Mouse (Mus musculus) right cerebral cortex, postnatal 25 days (tissue): ENCODE data around the gene Smg9.
A peak's percentile ranks its signal among the peaks of the same experiment; 100 is the strongest.
"Not testable (repeated sequence)": the region's sequence is repeated elsewhere in the genome, so short reads cannot be mapped to it uniquely, and the experiment has no call there.

ENCODE experiments used
- DNase-seq: peaks from one replicate; pipeline ENCODE4 v3.0.0; 2022

The Smg9 gene

GRCm38 (mm10) chr7:24378049-24378701 is 21.2 kb upstream of the Smg9 start:
- DNase-seq = no peak

DNA sequence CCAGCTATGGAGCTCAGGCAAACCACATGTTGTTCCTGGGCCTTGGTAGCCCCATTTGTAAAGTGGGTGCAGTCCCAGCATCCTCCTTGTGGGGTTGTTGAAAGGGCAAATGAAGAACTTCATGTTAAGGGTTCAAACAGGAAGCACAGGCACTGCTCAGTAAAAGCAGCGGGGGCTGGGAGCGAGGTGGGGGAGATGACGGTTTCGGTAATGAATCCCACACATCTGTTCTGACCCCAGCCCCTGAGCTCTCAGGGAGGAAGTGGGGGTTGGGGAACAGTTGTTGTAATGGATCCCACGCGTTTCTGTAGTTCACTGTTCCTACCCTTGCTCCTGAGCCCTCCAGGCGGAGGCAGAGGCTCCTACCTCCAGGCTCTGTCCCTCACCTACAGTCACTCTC is 19.5 kb upstream of the Smg9 start:
- no peak for DNase-seq

GRCm38 (mm10) chr7:24380370-24380769 is 19.0 kb upstream of the Smg9 start:
- no peak for DNase-seq

GRCm38 (mm10) chr7:24382730-24383372 is 16.6 kb upstream of the Smg9 start:
- no peak for DNase-seq

GRCm38 (mm10) chr7:24384070-24384469 is 15.3 kb upstream of the Smg9 start:
- DNase-seq = no peak

GRCm38 (mm10) chr7:24384827-24385226 is 14.6 kb upstream of the Smg9 start:
- peak; percentile 58 for DNase-seq

DNA sequence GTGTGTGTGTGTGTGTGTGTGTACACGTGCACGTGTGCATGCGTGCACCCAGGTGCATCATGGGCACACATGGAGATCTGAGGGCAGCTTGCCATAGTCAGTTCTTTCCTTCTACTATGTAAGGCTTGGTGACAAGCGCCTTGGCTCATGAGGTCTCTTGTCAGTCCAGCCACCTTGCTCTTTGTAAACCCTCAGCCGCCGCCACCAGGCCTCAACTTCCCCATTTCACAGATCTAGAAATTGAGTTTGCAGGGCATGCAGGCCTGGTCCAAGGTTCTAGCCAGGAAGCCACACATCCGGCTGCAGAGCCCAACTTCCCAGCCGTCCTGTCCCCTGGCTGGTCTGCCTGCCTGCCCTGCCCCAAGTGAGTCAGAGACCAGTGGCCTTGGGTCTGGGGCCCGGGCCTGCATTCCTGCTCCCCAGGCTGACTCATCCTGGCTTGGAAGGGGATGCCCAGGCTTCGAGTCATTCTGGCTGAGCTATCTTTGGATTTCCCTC is 12.3 kb upstream of the Smg9 start:
- no peak for DNase-seq

- no peak for DNase-seq
Measured at GRCm38 (mm10) chr7:24389516-24390187, 9.8 kb upstream of the Smg9 start.

GRCm38 (mm10) chr7:24390512-24390911 is 8.9 kb upstream of the Smg9 start:
- DNase-seq = no peak

DNA sequence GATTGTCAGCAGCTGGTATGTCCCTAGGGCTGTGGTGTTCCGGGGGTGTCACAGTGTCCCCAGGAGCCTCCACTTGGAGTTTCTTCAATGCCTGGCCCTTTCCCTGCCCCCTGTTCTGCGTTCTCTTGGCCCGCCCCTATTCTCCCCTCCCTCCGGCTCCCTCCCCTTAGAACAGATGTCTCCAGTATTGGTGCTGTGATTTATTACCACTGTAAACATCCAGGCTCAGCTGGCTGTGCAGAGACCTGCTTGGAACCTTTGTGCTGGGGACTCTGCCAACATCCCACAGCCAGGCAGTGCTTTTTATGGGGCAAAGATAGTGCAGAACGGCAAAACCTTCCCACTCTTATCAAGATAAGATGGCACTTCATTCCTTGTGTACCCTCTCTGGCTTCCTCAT is 8.3 kb upstream of the Smg9 start:
- DNase-seq = no peak

DNA sequence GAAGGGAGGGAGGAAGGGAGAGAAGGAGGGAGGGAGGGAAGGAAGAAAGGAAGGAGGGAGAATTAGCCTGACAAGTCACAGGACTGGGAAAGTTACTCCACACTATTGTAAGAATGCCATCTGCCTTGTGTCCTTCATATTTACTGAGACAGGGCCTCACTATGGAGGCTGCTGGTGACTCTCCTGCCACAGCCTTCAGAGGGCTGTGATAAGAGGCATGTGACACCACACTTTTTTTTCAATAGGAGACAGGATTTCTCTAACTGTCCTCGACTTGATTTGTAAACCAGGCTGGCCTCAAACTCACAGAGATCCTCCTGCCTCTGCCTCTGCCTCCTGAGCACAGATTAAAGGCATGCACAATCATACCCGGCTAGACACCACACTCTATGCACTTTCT is 7.7 kb upstream of the Smg9 start:
- DNase-seq = no peak

- DNase-seq = no peak
Measured at GRCm38 (mm10) chr7:24394054-24394453, 5.4 kb upstream of the Smg9 start.

DNA sequence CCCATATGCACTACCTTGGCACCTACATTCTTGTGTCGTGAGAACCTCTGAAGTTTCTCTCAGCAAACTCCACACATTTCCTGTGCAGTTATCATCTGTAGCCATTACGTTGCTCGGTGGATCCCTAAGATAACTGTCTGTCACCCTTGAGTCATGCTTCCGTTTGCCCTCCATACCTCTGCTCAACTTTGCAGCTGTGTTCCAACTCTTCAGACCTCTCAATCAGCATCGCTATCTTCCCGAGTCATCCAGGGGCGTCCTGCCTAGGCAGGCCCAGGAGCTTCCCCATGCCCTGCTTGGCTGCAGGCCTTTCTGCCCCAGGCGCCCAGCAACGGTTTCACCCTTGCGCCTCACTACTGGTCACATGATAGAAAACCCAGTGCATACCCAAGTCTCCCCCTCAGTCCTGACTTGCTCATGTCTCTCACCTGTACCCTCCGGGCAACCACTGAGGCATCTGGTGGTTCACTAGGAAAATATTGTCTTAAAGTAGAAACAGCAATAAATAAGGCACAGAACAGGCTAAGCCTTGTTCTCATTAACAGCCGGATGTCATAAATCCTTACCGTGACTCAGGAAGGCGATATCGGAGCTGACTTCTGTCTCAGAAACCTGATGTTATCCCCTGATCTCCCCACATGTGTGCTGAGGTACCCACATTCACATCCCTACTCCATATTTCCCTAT is 4.8 kb upstream of the Smg9 start:
- DNase-seq = no peak

DNA sequence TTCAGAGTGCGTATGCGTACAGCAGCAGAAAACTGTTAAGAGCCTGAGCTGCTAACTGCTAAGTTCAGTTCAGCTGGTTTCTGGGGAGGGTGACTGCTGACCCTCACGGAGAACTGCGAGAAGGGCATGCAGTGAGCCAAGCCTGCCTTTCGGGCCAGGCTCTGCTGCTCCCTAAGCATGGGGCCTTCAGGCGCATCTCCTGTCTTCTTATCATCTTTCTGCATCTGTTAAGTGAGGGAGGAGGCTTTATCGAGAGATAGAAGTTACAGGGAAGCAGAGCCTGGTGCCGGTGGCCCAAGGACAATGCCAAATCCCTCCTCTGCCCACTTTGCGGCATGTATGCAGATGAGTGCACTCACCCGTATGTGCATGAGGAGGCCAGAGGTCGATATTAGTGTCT is 2.6 kb upstream of the Smg9 start:
- DNase-seq = no peak

DNA sequence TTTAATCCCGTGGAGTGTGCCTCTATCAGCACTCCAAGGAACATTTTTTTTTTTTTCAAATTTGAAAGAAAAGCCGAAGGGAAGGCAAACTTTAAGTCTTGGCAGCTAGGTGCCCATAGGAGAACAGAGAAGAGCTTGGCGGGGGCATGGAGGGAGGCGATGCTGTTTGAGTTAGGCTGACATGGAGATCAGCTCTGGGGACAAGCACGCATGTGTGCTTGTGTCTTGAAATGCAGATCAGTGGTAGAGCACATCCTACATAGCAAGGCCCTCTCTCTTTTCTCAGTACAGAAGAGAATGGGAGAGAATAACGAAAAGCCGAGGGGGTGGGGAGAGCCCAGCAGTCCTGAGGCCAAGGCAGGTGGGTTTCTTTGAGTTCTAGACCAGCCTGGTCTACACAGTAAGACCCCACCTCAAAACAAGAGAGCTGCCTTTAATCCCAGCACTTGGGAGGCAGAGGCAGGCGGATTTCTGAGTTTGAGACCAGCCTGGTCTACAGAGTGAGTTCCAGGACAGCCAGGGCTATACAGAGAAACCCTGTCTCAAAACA is 980 bp upstream of the Smg9 start:
- DNase-seq = no peak

DNA sequence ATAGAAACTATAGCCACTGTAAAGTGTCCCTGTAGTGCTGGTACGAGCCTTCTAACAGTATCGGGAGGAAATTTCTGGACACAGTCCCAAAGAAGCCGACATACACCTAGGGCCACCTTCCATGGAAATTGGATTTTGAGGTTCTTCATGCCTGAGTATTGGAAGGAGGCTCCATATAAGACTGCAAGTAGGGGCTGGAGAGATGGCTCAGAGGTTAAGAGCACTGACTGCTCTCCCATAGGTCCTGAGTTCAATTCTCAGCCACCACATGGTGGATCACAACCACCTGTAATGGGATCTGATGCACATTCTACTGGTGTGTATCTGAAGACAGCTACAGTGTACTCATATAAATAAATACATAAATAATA is 648 bp downstream of the Smg9 start:
- DNase-seq = no peak

- not testable (repeated sequence) for DNase-seq
Measured at GRCm38 (mm10) chr7:24400489-24400888, 1.1 kb downstream of the Smg9 start.

- DNase-seq = no peak
Measured at GRCm38 (mm10) chr7:24402851-24403250, 3.4 kb downstream of the Smg9 start.

GRCm38 (mm10) chr7:24405649-24406048 is 6.2 kb downstream of the Smg9 start:
- no peak for DNase-seq

DNA sequence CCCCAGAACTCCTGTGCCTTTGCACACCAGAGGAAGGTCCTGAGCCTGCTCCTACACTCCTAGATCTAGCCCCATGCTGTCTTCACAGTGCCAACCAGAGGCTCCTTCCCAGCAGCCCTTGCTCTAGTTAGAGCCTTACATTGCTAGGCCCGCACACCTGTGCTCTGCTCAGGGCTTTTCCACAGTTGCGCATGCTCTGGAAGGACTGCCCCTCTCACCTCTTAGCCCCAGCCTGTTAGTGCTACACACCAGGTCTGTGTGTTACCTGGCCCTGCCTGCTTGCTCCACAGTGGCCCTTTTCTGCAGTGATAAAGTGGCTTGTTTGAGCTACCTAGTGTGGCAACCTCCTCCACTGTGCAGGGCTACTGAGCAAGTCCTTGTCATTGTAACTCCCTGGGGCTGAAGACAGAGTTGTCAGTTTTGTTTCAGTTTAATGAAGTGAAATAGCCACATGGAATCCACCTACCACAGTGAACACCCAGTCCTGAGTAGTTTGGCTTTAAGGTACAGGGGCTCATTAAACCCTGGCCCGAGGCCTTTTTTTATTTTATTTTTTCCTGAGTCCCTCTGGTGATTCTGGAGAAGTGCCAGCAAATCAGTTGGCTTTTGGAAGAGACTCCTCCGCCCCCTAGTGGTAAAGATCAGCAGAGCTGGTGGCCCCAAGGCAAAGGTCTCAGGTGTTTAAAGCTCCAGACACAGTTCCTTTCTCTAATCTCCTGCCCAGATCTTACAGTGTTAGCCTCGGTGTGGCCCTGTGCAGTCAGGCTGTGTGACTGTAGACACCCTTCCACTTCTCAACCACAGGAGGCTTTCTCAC is 7.3 kb downstream of the Smg9 start:
- DNase-seq = peak; percentile 45

DNA sequence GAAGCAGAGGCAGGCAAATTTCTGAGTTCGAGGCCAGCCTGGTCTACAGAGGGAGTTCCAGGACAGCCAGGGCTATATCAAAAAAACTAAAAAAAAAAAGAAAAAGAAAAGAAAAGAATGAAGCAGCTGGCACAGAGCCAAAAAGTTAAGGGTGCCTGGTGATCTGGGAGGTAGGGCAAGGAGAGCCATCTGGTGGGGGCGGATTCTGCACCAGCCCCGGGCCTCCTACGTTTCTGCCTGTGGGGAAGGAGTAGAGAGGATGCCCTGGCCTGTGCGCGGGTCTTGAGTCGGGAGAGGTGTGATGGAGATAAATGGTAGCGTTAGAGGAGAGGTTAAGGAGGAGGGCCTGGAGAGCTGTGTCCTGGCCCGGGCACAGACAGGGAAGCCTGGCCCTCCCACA is 8.8 kb downstream of the Smg9 start:
- DNase-seq = no peak

- DNase-seq = no peak
Measured at GRCm38 (mm10) chr7:24410123-24410522, 10.7 kb downstream of the Smg9 start.
